7 mouse cellular contexts compared by ENCODE assay signal in genomic region chr2:90580236-90581005, GRCm38 (mm10). TPM values are rescaled to one million over a fixed set of nuclear protein-coding genes. Genes with fewer than 3 reads are reported as not detected.
DNase-seq lines count a peak whose midpoint lies in the region; ATAC-seq lines count a peak whose summit lies in the region.

Gene Ptprj (minus strand): TSS chr2:90580647.

- H3K9ac ChIP-seq in intestine, embryonic 15.5 days: peak within 1 kb of the TSS; percentile 77

- intact Hi-C loops in left cerebral cortex, postnatal 4 days (cut with DNase I): no loop called here

- peak; percentile 89 for ATAC-seq in intestine, embryonic 15.5 days

- peak within 1 kb of the TSS; percentile 75 for H3K4me3 ChIP-seq in intestine, embryonic 15.5 days (replicated peaks)

- no peaks in the 10 kb centered on the region for H3K27me3 ChIP-seq in intestine, embryonic 15.5 days (replicated peaks)

- peaks cover 7% of the 10 kb centered on the region; the same call in 1 of the 2 replicates for H3K4me1 ChIP-seq in intestine, embryonic 15.5 days (replicated peaks)

- H3K36me3 ChIP-seq in intestine, embryonic 15.5 days: no peaks in the 10 kb centered on the region

- H3K27ac ChIP-seq in intestine, embryonic 15.5 days: peak within 1 kb of the TSS; percentile 90

- under 1% methylated on average over 96 of the region's 100 CpGs for WGBS in intestine, embryonic 15.5 days

- peak within 1 kb of the TSS; percentile 93 for H3K4me2 ChIP-seq in intestine, embryonic 15.5 days (replicated peaks)

- no peaks in the 10 kb centered on the region for H3K9me3 ChIP-seq in intestine, embryonic 15.5 days

- DNase-seq in adrenal gland, postnatal 10 days: peak; percentile 80
- peak; percentile 85 for DNase-seq in embryo, embryonic 11 days
- no peak for DNase-seq in gonadal fat pad, adult 2 months (ENCODE audit: low read depth)
- peak; percentile 64 for DNase-seq in left cerebral cortex, postnatal 4 days
- DNase-seq in mesoderm, embryonic 11.5 days (ENCODE audit: low read depth, low spot score): peak; percentile 74
- peak; percentile 41 to 45 for DNase-seq in right cerebral cortex, postnatal 36 days (ENCODE audit: low spot score in 2 of 2)

RNA-seq across cellular contexts. Expression of gene Ptprj, which starts in this region (rescaled TPM):
- 10 to 100 TPM; 20.9 to 23.2 TPM for total RNA-seq in adrenal gland, postnatal 10 days (2021)
- 11.8 and 17.0 TPM in 2 replicates for polyA plus RNA-seq in gonadal fat pad, adult 2 months (2012; rRNA removed)
- 4.4 and 5.3 TPM in 2 replicates for polyA plus RNA-seq in intestine, embryonic 15.5 days (2015; fragmentation: Nextera tagmentation; extraction: Ambion mirVana)
- 10 to 100 TPM; 50.8 to 51.2 TPM for total RNA-seq in left cerebral cortex, postnatal 4 days (2021)
